Mouse (Mus musculus) spleen, adult 18-20 months (tissue): Measurements from ENCODE around the gene Akt2.
"Not testable (repeated sequence)": the region's sequence is repeated elsewhere in the genome, so short reads cannot be mapped to it uniquely, and the experiment has no call there.

Source experiments
- DNase-seq, 2 experiments: peaks; one replicate each; pipeline ENCODE4 v3.0.0; 2022; ENCODE audit warnings: mixed read lengths in 2 of 2

Akt2 gene

DNA sequence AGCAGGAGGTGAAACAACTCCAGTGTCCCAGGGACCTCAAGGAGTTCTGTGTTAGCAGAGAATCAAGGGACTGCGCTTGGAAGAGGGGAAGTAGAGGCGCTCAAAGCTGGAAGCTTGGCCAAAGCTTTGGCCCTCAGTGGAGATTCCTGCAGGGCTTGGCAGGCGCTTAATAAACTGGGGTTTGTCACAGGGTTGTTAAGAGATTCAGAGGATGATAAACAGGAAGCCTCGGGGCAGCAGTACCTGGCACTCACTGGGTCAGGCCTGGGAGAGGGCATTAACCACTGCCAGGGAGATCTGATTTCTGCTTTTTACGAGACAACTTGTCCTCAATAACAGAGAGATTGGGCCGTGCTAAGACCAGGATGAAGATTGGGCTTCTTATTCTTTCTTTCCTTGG is 29.7 kb downstream of the Akt2 start:
- DNase-seq: no peak

DNA sequence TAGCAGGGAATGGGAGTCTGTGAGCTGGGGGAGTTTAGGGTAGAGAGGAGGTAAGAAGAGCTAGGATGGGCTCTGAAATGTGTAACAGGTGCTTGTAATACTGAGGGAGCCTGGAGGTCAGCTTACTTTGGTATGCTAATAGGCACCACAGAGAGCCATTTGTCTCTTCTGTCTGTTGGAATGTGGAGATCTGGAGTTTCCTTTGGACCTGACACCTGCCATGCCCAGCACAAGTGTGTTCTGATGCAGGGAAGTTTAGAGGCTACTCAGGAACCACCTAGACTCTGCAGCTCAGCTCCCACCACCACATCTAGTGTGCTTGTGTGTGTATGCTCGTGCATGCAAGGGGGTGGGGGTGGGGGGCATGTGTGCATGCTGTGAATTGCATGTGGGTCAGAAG is 30.9 kb downstream of the Akt2 start:
- DNase-seq: no peak

DNA sequence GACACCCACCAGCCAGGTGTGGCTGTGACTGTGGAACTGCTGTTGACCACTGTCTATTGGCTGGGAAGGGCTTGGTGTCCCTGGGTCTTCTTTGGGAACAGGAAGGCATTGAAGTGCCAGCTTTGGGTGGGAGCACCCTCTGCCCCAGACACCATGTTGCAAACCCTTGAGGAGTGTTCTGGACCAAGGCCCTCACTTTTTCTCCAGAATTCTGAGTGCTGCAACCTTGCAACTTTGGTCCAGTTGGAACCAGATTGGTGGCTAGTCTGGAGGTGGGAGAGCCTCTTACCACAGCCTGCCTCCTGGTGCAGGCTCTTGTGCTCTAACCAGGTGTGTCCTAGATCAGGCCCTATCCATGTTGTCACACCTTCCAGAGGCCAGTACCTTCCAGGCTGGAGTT is 33.6 kb downstream of the Akt2 start:
- no peak for DNase-seq

DNA sequence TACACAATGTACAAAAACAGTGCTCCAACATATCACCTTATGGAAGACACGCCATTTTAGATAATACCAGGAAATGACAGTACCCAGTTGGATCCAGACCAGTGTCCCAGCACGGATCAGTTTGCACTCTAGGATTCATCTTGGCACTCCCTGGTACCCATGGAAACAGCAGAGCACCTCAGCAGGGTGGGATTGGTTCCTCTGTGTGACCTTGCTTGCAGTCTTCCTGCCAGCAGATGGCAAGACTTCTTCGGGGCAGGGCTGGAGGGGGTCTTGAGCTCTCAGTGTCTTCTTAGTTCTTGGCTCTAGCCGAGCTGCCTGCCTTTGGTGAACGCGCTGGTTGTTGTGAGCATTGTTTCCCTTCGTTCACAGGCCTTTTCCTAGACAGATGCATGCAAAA is 36.4 kb downstream of the Akt2 start:
- no peak for DNase-seq

DNA sequence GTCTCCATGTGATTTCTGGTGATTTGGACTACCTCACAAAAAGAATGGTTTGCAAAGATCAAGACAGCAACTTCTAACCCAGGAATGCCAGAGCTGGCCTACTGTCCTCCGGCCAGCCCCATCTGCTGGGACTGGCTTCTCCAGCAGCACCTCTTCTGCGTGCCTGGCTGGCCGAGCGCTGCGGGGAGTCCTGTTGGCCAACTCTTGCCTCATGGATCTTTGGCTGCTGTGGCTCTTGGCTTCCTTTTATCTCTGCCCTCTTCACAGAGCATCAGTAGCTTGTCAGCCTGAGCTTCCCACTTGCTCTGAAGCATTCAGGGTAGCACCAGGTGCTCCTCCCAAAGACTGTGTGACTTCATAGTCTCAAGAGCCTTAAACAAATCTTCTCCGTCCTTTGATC is 36.8 kb downstream of the Akt2 start:
- DNase-seq: no peak

DNA sequence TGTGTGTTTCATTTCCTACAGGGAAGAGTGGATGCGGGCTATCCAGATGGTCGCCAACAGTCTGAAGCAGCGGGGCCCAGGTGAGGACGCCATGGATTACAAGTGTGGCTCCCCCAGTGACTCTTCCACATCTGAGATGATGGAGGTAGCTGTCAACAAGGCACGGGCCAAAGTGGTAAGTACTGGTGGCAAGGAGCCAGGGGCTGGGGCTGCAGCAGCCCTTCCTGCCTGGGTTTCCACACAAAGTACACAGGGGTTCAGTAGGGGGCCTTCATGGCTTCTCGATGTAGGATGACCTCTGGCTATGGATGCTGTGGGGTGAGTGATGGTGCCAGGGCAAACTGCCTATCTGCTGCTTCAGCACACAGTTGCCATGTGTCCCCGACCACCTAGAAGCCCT is 37.5 kb downstream of the Akt2 start:
- not testable (repeated sequence) for DNase-seq

DNA sequence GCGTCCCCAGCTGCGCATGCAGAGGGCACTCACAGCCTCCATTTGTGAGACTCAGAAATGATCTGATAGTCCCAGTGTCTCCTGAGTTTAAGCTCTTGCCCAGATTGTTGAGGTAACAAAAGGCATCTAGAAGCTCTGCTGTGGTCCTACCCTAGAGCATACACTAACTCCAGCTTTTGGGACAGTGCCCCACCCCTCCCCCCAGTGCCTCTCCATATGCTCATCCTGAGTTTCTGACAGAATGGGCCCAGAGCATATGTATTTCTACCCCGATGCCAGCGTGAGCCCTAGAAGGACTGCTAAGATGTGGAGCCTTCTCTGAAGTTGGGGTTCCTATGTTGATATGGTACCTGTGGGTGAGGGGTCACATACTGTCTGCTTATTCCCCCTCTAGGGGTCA is 40.1 kb downstream of the Akt2 start:
- no peak for DNase-seq

DNA sequence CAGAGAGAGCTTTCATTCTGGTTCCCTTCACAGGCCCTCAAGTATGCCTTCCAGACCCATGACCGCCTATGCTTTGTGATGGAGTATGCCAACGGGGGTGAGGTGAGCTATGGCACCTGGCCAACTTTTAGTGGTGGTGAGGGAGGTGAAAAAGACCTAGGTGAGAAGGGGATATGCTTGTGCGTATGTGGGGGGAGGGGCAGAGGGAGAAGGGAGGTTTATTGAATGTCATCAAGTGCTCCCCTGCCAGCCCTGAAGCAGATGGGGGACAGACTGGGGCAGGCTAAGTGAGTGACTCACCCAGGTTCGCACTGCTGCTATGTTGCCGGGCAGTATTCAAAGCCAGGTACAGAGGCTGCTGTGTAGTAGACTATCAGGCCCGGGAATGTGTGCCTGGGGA is 41.8 kb downstream of the Akt2 start:
- DNase-seq: no peak

DNA sequence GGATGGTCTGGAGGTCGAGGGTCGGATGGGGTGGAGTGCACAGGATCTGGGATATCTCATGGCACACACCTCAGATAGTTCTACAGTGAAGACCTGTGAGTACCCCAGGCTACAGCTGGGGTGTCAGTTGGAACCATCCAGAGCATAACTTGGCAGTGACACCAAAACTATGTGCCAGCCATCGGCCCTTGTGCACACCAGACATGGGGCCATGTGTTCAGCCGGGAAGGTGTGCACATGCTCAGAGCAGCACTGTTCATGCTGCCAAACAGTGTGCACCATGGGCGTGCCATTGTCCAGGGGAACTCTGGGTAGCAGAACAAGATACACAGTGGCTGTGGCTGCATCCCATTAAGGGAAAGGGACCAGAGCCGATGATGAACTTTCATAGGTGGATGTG is 43.3 kb downstream of the Akt2 start:
- no peak for DNase-seq

DNA sequence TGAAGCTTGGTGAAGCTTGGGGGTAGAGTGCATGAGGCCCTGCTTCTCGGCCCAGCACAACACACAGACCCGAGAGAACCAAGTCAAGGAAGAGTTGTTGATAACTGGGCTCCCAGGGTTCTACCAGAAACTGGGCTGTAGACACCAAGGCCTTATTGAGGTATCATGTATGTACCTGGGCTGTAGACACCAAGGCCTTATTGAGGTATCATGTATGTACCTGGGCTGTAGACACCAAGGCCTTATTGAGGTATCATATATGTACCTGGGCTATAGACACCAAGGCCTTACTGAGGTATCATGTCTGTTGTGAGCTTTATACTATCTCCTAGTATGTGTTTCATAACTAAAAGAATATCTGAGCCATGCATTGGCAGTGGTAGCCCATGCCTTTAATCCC is 43.7 kb downstream of the Akt2 start:
- DNase-seq: not testable (repeated sequence)

DNA sequence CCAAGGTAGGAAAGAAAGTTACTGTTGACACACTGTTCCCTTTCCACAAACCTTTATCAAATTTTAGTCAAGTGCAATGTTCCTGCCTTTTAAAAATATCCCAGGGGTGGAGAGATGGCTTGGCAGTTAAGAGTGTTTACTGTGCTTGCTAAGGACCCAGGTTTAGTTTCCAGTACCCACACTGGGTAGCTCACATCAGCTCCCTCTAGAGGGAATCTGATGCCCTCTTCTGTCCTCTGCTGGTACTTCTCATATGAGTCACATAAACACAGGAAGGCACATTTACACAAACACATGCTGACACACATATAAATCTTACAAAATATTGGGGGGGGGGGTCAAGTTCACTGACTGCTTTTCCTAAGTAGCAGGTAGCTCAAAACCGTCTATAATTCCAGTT is 53.1 kb downstream of the Akt2 start:
- no peak for DNase-seq

DNA sequence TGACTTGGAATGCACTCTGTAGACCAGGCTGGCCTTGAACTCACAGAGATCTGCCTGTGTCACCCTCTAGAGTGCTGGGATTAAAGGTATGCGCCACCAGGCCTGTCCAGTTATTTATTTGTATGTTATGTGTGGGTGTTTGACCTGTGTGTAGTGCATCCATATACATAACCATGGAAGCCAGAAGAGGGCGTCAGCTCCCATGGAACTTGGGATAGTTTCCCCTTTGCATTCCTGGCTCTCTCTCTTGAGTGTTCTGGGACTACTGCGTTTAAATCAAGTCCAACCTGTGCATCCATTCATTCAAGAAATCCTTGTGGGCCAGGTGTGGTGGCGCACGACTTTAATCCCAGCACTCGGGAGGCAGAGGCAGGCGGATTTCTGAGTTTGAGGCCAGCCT is 55.2 kb downstream of the Akt2 start:
- no peak for DNase-seq

DNA sequence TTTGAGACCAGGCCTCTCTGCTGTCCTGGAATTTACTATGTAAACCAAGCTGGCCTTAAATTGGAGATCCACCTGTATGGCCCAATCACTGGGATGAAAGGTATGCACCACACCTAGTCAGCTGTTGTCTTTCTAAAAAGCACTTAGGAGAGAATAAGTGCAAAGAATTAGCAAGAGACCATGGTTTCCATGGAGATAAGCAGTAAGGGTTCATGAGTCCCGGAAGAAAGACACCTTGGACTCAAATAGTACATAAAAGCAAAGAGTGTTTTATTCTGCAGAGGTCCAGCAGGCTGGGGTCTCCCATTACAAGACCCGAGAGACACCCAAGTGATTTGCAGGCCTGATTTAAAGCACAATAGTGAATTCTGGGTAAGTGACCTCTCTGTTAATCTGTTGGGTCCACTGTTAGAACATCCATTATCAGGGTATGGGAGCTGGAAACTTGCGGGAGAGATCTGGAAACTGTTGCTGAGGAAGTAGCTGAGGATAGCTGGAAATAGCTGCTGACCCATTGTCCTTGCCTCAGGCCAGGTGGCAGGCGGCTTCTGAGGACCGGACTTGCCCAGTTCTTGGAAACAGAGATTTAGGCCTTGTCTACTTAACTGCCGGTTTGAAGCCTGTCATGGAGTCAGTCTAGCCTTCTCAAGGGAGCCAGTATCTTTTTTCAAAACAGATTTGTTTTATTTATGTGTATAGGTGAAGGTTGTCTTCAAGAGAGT is 56.1 kb downstream of the Akt2 start:
- no peak for DNase-seq

DNA sequence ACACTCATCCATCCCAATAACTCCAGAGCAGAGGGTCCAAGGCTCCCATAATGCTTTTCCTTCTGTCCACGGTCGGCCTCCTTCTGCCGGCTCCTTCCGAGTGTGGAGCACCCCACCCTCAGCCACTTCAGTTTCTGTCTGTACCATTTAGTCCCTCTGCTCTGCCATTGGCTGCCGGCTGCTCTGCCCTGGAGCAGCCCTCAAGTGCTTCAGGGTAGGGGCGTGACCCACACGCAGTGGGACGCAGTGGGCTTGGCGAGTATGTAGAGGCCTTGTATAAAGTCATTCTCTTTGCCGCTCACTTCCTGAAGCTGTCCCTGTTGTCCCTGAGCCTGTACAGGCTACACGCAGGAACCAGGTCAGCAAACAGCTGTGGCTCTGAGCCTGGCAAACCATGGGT is 58.4 kb downstream of the Akt2 start:
- DNase-seq: no peak

DNA sequence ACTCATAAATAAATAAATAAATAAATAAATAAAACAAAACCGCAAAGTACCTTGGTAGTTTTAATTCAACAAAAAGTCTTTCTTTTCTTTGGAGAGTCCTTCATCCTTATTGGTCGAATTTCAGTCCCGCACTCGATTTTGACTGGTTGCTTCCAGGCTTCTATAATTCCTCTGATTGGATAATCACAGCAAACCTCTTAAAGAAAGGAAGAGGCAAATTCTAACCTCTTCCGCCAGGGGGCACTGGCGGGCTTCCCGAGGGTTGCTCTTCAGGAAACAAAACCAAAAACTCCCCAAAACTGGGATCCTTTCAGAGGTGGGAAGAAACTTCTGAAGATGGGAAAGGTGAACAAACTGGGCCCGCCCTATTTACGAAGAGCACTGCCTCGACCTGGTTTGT is 59.6 kb downstream of the Akt2 start:
- peak in 1 of 2 experiments; percentile 61 for DNase-seq

DNA sequence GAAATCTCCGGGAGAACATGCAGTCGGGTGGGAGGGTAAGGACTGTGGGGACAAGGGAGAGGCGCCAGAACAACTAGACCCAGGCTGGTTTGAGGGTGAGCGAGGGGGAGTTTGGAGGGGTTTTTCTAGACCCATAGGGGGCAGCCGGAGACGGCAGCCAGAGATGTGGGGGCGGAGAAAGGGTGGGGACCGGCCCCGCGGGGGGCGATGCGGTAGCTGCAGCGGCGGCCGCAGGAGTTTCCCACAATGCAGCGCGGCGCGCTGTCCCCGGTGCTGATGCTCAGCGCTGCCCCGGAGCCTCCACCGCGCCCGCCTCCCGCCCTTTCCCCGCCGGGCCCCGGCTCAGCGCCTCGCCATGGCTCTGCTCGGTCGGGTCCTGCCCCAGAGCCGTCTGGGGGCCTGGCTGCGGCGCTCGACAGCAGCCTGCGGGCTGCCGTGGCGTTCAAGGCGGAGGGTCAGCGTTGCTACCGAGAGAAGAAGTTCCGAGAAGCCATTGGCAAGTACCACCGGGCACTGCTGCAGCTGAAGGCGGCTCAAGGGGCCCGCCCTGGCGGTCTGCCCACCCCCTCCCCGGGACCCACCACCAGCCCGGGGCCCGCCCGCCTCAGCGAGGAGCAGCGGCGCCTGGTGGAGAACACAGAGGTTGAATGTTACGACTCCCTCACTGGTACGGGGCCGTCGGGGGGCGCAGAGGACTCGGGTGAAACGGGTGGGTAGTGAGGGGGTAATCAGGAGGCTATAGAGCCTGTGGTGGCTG is 62.5 kb downstream of the Akt2 start, which contains the start of gene Ttc9b:
TSS of gene Ttc9b (plus strand) at position 235 of the 757 bp plus-strand sequence.
- DNase-seq: peak in 1 of 2 experiments; percentile 19

DNA sequence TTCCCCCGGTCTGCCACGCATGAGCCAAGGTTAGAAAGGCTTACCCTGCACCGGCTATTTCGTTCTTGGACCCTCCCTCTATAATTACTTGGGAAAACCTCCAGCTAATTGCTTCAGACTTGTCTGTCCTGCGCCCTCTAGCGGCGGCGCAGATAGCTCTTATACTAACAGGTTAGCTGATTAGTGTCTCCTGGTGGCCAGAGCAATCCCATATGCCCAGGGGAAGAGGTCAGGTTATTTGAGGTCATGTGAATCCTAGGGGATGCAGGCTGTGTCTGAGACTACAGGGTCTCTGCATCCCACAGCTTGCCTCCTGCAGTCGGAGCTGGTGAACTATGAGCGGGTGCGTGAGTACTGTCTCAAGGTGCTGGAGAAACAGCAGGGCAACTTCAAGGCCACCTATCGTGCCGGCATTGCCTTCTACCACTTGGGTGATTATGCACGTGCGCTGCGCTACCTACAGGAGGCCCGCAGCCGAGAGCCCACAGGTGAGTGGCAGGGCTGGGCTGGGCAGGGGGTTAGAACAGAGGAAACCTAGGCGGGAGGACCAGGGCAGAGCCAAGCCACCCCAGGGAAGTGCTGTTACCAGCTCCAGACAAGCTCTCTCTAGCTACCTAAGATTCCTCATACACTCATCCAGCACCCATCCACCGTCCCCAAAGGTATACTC is 63.4 kb downstream of the Akt2 start:
- DNase-seq: peak in 1 of 2 experiments; percentile 38

DNA sequence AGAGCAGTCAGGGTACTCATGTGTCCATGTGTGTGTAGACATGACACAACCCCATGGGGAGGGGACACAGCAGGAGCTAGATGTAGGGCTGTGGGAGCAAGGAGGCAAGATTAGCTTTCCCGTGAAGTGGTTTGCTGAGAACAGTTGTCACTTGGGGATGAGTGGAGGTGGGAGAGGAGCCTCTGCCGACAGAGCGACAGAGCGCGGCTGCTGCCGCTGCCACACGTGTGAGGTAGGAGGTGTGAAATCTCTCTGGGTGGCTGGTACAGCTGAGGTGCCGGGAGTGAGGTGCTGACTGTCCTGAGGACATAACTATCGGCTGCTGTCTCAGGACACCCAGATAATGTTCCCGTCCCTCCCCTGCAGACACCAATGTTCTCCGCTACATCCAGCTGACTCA is 64.2 kb downstream of the Akt2 start:
- no peak for DNase-seq

DNA sequence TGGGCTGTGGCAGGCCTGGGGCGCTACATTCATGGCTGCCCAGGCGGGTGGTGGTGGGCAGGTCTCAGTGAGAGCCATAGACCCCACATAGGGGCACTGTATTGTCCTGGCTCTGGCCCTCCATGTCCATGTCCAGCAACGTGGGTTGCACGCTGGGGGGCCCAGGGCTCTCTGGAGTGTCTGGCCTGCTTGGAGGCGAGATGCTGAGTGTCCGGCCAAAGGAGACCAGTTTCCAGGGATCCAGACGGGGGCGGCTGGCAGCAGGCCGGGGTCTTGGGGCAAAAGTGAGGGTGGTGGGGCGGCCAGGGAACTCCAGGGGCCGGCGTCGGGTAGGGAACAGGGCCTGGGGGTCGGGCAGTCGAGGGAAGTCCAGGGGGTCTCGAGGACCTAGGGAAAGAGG is 65.2 kb downstream of the Akt2 start:
- DNase-seq: no peak

DNA sequence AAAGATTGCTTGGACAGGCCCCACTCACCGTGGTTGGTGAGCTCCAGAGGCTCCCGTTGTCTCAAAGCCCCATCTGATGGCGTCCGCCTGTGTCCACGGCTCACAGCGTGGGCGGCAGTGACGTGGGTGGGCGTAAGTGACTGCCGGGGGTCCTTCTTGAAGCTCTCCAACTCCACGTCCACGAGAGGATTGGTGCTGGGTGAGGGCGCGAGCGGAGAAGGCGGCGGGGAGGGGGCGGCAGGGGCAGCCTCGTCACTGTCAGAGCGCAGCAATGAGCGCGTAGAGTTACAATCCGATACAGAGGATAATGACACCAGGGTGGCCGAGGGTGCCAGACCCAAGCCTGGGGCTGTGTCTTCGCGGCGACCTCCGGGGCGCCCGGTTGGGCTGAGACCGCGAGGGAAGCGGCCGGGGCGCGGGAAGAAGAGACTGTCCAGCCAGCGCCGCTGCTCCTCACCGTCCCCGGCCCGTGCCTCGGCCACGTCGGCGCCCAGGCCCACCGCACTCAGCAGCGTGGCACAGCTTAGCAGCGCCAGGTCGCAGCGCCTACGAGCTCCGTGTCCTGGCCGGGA is 66.6 kb downstream of the Akt2 start:
- DNase-seq: no peak

DNA sequence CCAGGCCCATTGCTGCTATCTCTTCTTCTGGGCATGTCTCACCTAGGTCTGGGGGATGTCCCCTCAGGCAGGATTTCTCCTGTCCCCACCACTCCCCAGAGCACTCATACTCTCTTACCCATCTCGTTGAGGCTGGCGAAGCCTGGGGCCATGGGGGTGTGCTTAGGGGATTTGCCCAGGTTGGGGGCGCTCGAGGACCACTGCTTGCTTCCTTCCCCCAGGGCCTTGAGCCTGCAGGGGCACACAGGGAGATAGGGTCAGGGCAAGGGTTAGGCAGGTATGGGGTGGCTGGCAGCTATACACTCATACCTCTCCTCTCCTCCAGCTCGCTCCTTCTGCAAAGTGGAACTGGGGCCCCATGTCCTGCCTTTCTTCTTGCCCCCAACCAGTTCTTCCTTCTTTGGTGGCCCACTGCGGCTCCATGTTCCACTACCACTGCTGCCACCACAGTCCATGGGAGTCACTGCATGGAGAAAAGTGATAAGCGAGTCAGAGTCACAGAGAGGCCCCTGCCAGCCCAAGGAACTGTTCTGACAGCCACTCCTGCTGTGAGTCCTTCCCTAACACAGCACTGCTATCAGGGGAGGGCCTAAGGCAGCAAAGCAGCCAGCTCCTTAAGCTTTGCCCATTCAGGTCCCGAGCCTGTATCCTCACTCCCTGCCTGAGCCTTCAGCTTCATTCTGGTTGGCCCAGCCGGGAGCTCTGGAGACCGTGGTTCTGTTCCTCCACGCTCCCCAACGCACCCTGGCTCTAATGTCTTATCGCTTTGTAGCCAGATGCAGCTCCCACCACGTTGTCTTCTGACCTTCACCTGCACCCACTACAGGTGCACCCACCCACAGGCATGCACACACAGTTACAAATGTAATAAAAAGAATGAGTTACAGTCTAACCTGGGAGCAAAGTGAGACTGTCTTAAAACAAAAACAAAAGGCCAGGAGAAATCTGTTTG is 67.6 kb downstream of the Akt2 start:
- DNase-seq: no peak

DNA sequence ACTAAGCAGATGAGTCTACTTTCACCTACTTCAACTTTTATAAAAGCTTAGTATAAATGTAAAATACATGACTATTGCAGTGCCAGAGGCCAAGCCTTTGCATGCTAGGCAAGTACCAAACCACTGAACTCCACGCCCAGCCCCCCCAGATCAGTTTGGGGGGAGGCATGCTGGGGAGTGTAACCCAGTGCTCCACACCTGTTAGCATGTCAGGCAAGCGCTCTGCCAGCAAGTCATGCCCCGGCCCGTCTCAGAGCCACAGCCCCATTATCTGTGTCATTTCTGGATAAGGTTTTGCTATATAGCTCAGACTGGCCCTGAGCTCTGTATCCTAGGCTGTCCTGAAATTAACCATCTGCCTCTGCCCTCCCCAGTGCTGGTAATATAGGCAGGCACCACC is 70.7 kb downstream of the Akt2 start:
- no peak for DNase-seq
